Mouse (Mus musculus): ENCODE data around the gene Xaf1.

Gene Xaf1

GRCm38 (mm10) chr11:72301334-72301733 is at the start of gene Xaf1:
Gene Xaf1 (plus strand): TSS chr11:72301629.
- peak; percentile 85 for DNase-seq (ENCODE audit: low read depth)

- DNase-seq (ENCODE audit: low read depth): no peak
Measured at GRCm38 (mm10) chr11:72255629-72256028, 45.8 kb upstream of the Xaf1 start.

DNA sequence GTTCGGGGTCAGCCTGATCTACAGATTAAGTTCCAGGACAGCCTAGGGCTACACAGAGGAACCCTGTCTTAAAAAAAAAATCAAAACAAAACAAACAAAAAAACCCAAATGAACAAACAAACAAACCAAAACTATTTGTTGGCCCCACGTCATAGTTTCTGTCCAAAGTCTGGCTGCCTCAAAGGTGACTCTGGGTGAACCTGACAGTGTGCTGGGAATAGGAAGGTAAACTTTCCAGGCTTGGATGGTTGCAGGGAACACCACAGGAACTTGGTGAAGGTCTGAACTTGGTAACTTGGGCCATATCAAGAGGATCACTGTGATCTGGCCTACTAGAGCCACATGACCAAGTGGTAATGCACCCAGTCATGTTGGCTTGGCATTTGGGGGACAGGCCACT is 45.0 kb upstream of the Xaf1 start:
- no peak for DNase-seq (ENCODE audit: low read depth)

GRCm38 (mm10) chr11:72265483-72265882 is 35.9 kb upstream of the Xaf1 start:
- DNase-seq (ENCODE audit: low read depth): no peak

- DNase-seq (ENCODE audit: low read depth): peak; percentile 40
Measured at GRCm38 (mm10) chr11:72266207-72266959, 35.0 kb upstream of the Xaf1 start.

GRCm38 (mm10) chr11:72266960-72267560 is 34.4 kb upstream of the Xaf1 start, which contains the start of gene Slc13a5:
Gene Slc13a5 (minus strand): TSS chr11:72267222.
- peak; percentile 6 for DNase-seq (ENCODE audit: low read depth)

DNA sequence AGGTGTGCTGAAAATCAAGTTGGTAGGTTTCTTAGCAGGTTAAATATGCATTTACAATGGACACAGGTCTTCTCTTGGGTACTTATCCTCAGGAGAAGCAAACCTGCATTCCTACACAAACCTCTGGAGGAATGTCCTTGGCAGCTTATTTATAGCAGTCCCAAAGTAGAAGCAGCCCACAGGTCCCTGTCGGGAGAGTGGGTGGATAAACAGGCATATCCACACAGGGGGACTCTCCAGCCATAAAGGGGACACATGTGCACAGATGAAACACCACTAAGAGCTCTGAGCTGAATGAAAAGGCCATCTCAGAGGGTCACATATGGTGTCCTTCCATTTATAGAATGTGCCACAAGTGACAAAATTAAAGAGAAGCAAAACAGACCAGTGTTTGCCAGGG is 29.7 kb upstream of the Xaf1 start:
- DNase-seq (ENCODE audit: low read depth): no peak

GRCm38 (mm10) chr11:72273341-72273740 is 28.1 kb upstream of the Xaf1 start:
- DNase-seq (ENCODE audit: low read depth): no peak

DNA sequence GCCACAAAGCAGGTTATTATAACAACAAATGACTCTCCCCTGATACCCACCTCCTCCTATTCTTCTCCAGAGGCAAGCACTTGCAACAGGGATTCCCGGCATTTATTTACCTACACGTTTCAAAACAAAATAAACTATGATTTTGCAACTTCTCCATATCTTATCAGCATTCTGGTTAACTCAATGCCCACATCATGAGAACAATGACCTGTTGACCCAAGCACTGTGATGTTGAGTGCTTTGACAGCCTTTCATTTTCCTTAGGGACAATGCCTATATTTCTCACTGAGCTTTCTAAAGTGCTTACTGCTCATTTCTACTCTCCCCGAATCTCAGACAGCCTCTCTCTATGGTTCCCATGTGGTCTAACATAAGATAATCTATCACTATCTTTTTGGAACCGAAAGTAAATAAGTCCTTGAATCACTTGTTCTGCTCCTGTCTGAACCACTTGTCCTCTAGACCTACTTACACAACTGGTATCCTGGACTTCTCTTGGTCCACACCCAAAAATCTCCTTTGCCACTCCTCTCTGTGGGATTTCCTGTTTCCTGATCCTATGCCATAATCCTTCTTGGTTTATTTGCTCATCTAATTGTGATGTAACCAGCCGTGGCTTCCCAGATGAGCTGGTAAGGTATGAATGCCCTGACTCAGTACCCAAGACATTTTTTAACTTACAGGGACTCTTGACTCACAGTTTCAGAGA is 20.1 kb upstream of the Xaf1 start:
- DNase-seq (ENCODE audit: low read depth): no peak

DNA sequence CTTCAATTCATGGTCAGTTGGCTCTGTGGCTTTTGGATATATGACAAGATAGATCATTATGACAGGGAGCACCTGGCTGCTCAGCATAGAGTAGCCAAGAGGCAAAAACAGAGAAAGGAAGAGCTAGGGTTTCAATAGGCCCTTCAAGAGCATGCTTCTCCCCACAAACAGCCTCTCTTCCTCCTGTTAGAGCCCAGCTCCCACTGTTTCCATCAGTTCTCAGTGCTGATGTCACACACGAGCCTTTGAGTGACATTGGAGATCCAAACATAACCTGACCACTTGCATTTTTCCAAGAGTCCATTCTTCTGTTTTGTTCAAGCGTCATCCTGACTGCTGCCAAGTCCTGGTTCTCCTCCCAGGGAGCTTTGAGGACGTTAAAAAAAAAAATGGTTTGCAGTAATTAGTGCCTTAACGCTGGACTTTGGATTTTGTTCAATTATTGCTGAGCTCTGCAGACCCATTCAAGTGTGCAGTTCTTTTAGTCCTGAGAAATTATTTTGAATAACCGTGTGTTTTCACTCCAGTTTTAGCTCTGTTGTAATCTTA is 19.5 kb upstream of the Xaf1 start:
- DNase-seq (ENCODE audit: low read depth): no peak

- DNase-seq (ENCODE audit: low read depth): no peak
Measured at GRCm38 (mm10) chr11:72283486-72284224, 17.8 kb upstream of the Xaf1 start.

GRCm38 (mm10) chr11:72284532-72285182 is 16.8 kb upstream of the Xaf1 start:
- DNase-seq (ENCODE audit: low read depth): no peak

GRCm38 (mm10) chr11:72285971-72286480 is 15.4 kb upstream of the Xaf1 start:
- DNase-seq (ENCODE audit: low read depth): no peak

GRCm38 (mm10) chr11:72286651-72287050 is 14.8 kb upstream of the Xaf1 start:
- DNase-seq (ENCODE audit: low read depth): no peak

DNA sequence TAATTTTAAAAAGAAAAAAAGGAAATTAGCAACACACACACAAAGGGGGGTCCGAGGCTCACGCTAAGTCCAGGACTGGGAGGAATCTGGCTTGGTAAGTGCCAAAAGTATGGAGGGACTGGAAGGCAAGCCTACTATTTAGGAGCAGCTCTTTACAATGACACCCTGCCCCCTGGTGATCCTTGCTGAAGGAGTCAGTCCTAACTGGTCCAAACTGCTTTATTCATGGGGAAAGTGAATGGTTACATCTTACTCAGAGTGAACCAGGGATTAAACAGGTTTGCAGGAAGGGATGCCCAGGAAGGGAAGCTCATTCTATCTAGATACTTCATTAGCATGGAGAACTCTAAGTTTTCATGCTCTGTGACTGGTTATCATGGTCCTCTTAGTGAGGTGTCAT is 14.3 kb upstream of the Xaf1 start:
- no peak for DNase-seq (ENCODE audit: low read depth)

DNA sequence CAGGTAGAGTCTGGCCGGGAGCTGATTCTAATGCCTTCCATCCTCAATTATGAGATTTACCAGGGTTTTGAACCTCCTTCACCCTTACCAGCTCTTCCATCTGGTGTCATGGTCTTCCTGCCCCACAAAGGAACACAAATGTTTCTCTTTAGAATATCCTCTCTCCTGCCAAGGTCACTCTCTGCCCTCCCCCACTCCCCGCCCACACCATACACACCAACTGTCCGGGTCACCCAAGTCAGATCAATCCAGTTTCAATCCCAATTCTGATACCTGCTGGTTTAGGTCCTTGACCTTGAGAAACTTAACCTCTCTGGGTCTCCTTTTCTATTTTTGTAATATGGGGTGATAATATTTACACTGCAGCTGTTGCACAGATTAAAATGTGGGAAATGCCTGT is 13.9 kb upstream of the Xaf1 start:
- DNase-seq (ENCODE audit: low read depth): no peak

DNA sequence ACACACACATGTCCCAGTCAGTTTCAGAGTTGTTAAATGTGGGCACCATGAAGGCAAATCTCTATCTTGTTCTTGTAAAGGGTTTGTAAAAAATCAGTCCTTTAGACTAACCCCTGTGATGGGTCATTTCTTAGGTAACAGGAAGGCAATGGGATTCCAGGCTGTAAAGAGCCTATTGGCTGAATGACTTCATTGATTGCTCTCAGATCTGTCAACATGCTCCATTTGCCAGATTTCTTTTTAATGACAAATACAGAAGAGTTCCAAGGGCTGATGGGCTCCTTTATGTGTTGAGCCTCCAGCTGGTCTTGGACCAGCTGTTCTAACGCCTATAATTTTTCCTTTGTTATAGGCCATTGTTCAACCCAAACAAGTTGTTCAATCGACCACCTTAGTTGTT is 8.3 kb upstream of the Xaf1 start:
- no peak for DNase-seq (ENCODE audit: low read depth)

GRCm38 (mm10) chr11:72302230-72302629 is 801 bp downstream of the Xaf1 start:
- DNase-seq (ENCODE audit: low read depth): no peak

DNA sequence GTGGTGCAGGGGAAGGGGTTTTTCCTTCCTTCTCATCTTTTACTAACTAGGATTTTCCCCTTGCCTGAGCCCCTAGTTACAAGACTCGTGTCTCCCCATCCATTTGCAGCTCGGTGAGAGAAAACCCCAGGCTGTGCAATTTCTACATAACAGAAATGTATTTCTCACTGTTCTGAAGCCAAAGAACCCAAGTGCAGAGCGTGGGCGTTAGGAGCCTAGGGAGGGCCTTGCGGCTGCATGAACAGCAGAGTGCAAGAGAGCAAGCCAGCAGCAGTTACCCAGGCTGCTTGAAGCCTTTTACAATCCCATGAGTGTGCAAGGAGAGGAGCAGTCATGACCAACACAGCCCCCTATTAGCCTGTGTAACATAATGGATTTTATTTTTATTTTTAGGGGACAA is 6.0 kb downstream of the Xaf1 start:
- DNase-seq (ENCODE audit: low read depth): no peak

DNA sequence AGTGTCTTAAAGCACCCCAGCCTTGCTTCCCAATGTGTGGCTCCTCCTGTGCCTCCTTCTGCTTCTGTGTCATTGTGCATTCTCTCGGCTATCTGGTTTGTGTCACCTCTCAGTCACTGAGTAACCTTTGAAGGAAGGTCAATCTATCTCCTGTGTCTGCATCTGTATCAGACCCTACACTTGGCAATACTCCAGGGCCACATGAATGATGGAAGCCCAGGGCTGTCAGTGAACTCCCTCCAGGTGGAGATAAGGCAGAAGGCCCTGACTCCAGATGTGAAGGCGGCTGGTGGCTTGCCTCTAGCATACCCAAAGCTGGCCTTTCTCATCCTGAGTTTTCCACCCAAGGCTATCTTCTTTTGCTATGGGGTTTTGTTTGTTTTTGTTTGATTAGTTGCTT is 7.6 kb downstream of the Xaf1 start:
- DNase-seq (ENCODE audit: low read depth): no peak

GRCm38 (mm10) chr11:72310491-72310890 is 9.1 kb downstream of the Xaf1 start:
- no peak for DNase-seq (ENCODE audit: low read depth)
